Mouse (Mus musculus): ENCODE results near the gene Tardbp. TPM values are rescaled to one million over a fixed set of nuclear protein-coding genes. Genes with fewer than 3 reads are reported as not detected.

Gene Tardbp
- total and polyA plus RNA-seq, 3 experiments: 70.5 to 119 (median 116) TPM

- no peak overlapping the region for H3K9ac ChIP-seq (ENCODE audit: low read depth, low read length)
- no peak overlapping the region for H3K4me3 ChIP-seq
- H3K36me3 ChIP-seq (ENCODE audit: control insufficient read depth, insufficient read depth, low read length): no peaks in the 10 kb centered on the region
- 85% methylated on average over 10 of the region's 10 CpGs for WGBS
- no peaks in the 10 kb centered on the region for H3K4me1 ChIP-seq (ENCODE audit: control insufficient read depth, insufficient read depth, low read length)
- no peak overlapping the region for H3K27ac ChIP-seq
- TF ChIP-seq EP300 (IDR thresholded peaks at IDR 0.05; ENCODE audit: insufficient read depth, low read depth, low read length): no peak
- no peak for DNase-seq
- no peaks in the 10 kb centered on the region for H3K27me3 ChIP-seq (ENCODE audit: control insufficient read depth, insufficient read depth, low read length)
- H3K79me2 ChIP-seq (replicated peaks; ENCODE audit: control insufficient read depth, insufficient read depth, low read length): no peaks in the 10 kb centered on the region
- intact Hi-C loops (cut with DNase I): no loop called here
Measured at GRCm38 (mm10) chr4:148570138-148570537, 56.7 kb downstream of the Tardbp start.

GRCm38 (mm10) chr4:148563595-148563994 lies 63.2 kb downstream of the Tardbp start:
- Histone ChIP-seq H3K36me3 (ENCODE audit: control insufficient read depth, insufficient read depth, low read length) (no peaks in the 10 kb centered on the region), H3K27ac (no peak overlapping the region), H3K79me2 (replicated peaks; ENCODE audit: control insufficient read depth, insufficient read depth, low read length) (peaks cover 1% of the 10 kb centered on the region; the same call in 1 of the 2 replicates), H3K27me3 (ENCODE audit: control insufficient read depth, insufficient read depth, low read length) (no peaks in the 10 kb centered on the region), H3K9ac (ENCODE audit: low read depth, low read length) (no peak overlapping the region), H3K4me3 (no peak overlapping the region), H3K4me1 (ENCODE audit: control insufficient read depth, insufficient read depth, low read length) (no peaks in the 10 kb centered on the region; the same call in 1 of the 2 replicates)
- no peak for DNase-seq
- intact Hi-C loops (cut with DNase I): no loop called here
- no peak for TF ChIP-seq POLR2A (IDR thresholded peaks at IDR 0.05; ENCODE audit: insufficient read depth, low read depth, low read length)
- TF ChIP-seq EP300 (IDR thresholded peaks at IDR 0.05; ENCODE audit: insufficient read depth, low read depth, low read length): no peak
- TF ChIP-seq CTCF (IDR thresholded peaks at IDR 0.05): no peak
- WGBS: 96% methylated on average over 12 of the region's 12 CpGs

- Histone ChIP-seq H3K36me3 (ENCODE audit: control insufficient read depth, insufficient read depth, low read length) (no peaks in the 10 kb centered on the region), H3K9ac (ENCODE audit: low read depth, low read length) (no peak overlapping the region), H3K4me3 (no peak overlapping the region), H3K4me1 (ENCODE audit: control insufficient read depth, insufficient read depth, low read length) (no peaks in the 10 kb centered on the region; the same call in 1 of the 2 replicates), H3K27ac (no peak overlapping the region), H3K27me3 (ENCODE audit: control insufficient read depth, insufficient read depth, low read length) (no peaks in the 10 kb centered on the region), H3K79me2 (replicated peaks; ENCODE audit: control insufficient read depth, insufficient read depth, low read length) (peaks cover 2% of the 10 kb centered on the region; the same call in 1 of the 2 replicates)
- intact Hi-C loops (cut with DNase I): no loop called here
- 93% methylated on average over 17 of the region's 17 CpGs for whole genome bisulfite sequencing
- TF ChIP-seq EP300 (IDR thresholded peaks at IDR 0.05; ENCODE audit: insufficient read depth, low read depth, low read length) (no peak), POLR2A (IDR thresholded peaks at IDR 0.05; ENCODE audit: insufficient read depth, low read depth, low read length) (no peak), CTCF (IDR thresholded peaks at IDR 0.05) (no peak)
- DNase-seq: no peak
Measured at GRCm38 (mm10) chr4:148562676-148563075, 64.1 kb downstream of the Tardbp start.

Other genes starting within 250 kb of the Tardbp start
- 10 to 100 TPM; 17.8 to 20.9 TPM for gene Ubiad1, start 182.2 kb downstream of the Tardbp start, total RNA-seq (2021)
- gene Ubiad1, start 182.2 kb downstream of the Tardbp start, polyA plus RNA-seq (2012; rRNA removed): 25.1 and 25.5 TPM in 2 replicates
- 10 to 100 TPM; 40.9 to 49.7 TPM for gene Mtor, start 178.4 kb downstream of the Tardbp start, total RNA-seq (2021)
- 18.6 and 25.7 TPM in 2 replicates for gene Mtor, start 178.4 kb downstream of the Tardbp start, polyA plus RNA-seq (2012; rRNA removed)
- gene Angptl7, start 126.6 kb downstream of the Tardbp start, total RNA-seq (2021): 1 to 10 TPM; 2.5 TPM
- gene Angptl7, start 126.6 kb downstream of the Tardbp start, polyA plus RNA-seq (2012; rRNA removed): 3.7 and 4.4 TPM in 2 replicates
- gene Exosc10, start 68.6 kb downstream of the Tardbp start, total RNA-seq (2021): 10 to 100 TPM; 38.7 to 39.6 TPM
- gene Exosc10, start 68.6 kb downstream of the Tardbp start, polyA plus RNA-seq (2012; rRNA removed): 21.9 and 27.2 TPM in 2 replicates
- gene Srm, start 35.5 kb downstream of the Tardbp start, total RNA-seq (2021): 10 to 100 TPM; 14.8 to 16.8 TPM
- 20.4 and 21.9 TPM in 2 replicates for gene Srm, start 35.5 kb downstream of the Tardbp start, polyA plus RNA-seq (2012; rRNA removed)
- under 1 TPM; 0.29 to 0.52 TPM for gene Masp2, start 24.5 kb downstream of the Tardbp start, total RNA-seq (2021)
- gene Masp2, start 24.5 kb downstream of the Tardbp start, polyA plus RNA-seq (2012; rRNA removed): 0.47 and 2.3 TPM in 2 replicates
- 1 to 10 TPM; 4.5 to 5.0 TPM for gene Gm572, start 16.3 kb upstream of the Tardbp start, total RNA-seq (2021)
- 1.9 and 4.1 TPM in 2 replicates for gene Gm572, start 16.3 kb upstream of the Tardbp start, polyA plus RNA-seq (2012; rRNA removed)
- 10 to 100 TPM; 42.5 to 47.0 TPM for gene Casz1, start 177.4 kb upstream of the Tardbp start, total RNA-seq (2021)
- 21.2 and 22.4 TPM in 2 replicates for gene Casz1, start 177.4 kb upstream of the Tardbp start, polyA plus RNA-seq (2012; rRNA removed)